Mouse (Mus musculus) macrophage (primary cell): ENCODE results near the gene Gtf2h3. TPM values are rescaled to one million over a fixed set of nuclear protein-coding genes. Genes with fewer than 3 reads are reported as not detected.
"Not testable (repeated sequence)": the region's sequence is repeated elsewhere in the genome, so short reads cannot be mapped to it uniquely, and the experiment has no call there.

Source experiments
- H3K27ac ChIP-seq: fragments of 350-480 bp; formaldehyde crosslinking; 2 replicates; pipeline ENCODE4 v1.9.0; 2021
- H3K36me3 ChIP-seq: fragments of 350-480 bp; formaldehyde crosslinking; 2 replicates; pipeline ENCODE4 v1.9.0; 2021; ENCODE audit errors: inconsistent target
- H3K4me3 ChIP-seq: fragments of 350-480 bp; formaldehyde crosslinking; 2 replicates; pipeline ENCODE4 v1.9.0; 2021; ENCODE audit errors: inconsistent target
- H3K79me2 ChIP-seq: fragments of 350-480 bp; formaldehyde crosslinking; 2 replicates; pipeline ENCODE4 v1.9.0; 2021; ENCODE audit errors: inconsistent target
- WGBS: methylation state at CpG from one replicate; pipeline ENCODE4 v1.1.7; 2026; ENCODE audit warnings: inconsistent platforms; ENCODE audit not compliant: missing documents; 5-methylcytosine and 5-hydroxymethylcytosine counted together
- polyA plus RNA-seq: library from polyadenylated mRNA; stranded (reverse); fragments of 250-400 nt; gene quantifications from 3 replicates; pipeline ENCODE4 v1.2.4, GENCODE M21; 2018; ENCODE audit warnings: inconsistent platforms

The Gtf2h3 gene
- polyA plus RNA-seq, 1 experiment from 2014 or later = 10.6 TPM

GRCm38 (mm10) chr5:124550737-124551136, 28.2 kb upstream of the Gtf2h3 start:
- H3K36me3 ChIP-seq = peaks cover 33% of the 10 kb centered on the region
- peaks cover 41% of the 10 kb centered on the region for H3K79me2 ChIP-seq
- WGBS = 100% methylated on average over 1 of the region's 4 CpGs
- H3K4me3 ChIP-seq, H3K27ac ChIP-seq: not testable (repeated sequence)

GRCm38 (mm10) chr5:124551349-124552093, 27.4 kb upstream of the Gtf2h3 start:
- 40% methylated on average over 5 of the region's 5 CpGs for WGBS
- H3K36me3 ChIP-seq = peaks cover 33% of the 10 kb centered on the region
- H3K4me3 ChIP-seq = peak overlapping the region; percentile 71
- H3K79me2 ChIP-seq = peaks cover 33% of the 10 kb centered on the region
- H3K27ac ChIP-seq = peak overlapping the region; percentile 38

- H3K36me3 ChIP-seq = peaks cover 35% of the 10 kb centered on the region
- WGBS = 11% methylated on average over 9 of the region's 9 CpGs
- peaks cover 27% of the 10 kb centered on the region for H3K79me2 ChIP-seq
- H3K4me3 ChIP-seq = peak overlapping the region; percentile 71
- peak overlapping the region; percentile 38 for H3K27ac ChIP-seq
Observed at GRCm38 (mm10) chr5:124552094-124552472, 26.9 kb upstream of the Gtf2h3 start.

DNA sequence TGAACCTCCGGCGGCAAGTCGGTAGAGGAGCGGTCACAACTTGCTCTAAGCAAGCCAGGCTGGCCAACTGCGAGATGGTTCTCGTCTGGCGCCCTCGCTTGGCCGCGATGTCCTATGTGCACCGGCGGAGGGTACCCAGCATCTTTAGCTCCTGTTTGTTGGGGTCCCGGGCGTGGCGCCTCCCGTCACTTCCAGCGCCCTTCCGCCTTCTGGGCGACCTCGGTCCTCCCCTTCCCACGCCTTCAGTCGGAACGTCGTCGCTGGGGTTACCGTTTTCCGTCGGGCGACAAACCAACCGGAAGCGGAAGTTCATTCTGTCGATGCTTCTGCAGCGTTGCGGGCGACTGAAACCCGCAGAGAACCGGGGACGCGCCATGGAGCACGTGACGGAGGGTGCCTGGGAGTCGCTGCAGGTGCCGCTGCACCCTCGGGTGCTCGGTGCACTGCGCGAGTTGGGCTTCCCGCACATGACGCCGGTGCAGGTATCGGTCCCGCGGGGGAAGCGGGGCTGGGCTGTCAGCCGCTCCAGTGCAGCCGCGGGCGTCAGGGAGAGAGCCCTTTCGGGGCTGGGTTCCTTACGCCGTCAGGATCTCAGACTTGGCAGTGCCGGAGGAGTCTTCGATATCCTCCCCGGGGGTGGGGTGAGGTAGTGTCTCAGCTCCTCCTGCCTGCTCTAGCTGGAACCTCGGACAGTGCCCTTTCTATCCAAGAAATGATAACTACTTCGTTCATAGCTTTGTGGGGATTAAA, 26.2 kb upstream of the Gtf2h3 start, which contains the start of gene Ddx55:
Gene Ddx55 (plus strand): TSS at position 307 of the 750 bp plus-strand sequence.
- 2% methylated on average over 56 of the region's 66 CpGs for WGBS
- Histone ChIP-seq H3K79me2 (peaks cover 21% of the 10 kb centered on the region), H3K36me3 (peaks cover 33% of the 10 kb centered on the region), H3K4me3 (peak within 1 kb of the TSS; percentile 71), H3K27ac (peak within 1 kb of the TSS; percentile 38)

DNA sequence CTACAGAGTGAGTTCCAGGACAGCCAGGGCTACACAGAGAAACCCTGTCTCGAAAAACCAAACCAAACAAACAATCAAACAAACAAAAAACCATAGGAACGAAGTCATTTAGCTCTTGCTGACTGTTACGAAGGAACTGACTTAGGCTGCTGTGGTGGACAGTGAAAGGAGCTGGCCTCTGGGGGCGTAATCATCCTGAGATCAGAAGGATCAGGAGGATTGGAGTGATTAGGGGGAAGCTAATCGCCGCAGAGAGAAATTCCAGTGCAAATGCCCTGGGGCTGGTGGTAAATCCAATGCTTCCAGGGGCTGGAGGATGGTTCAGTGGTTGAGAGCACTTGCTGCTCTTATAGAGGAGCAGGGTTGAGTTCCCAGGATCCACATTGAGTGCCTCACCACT, 25.3 kb upstream of the Gtf2h3 start:
- Histone ChIP-seq H3K27ac (no peak overlapping the region), H3K4me3 (peak overlapping the region; percentile 71; the same call in 1 of the 2 replicates), H3K36me3 (peaks cover 32% of the 10 kb centered on the region), H3K79me2 (peaks cover 12% of the 10 kb centered on the region; the same call in 1 of the 2 replicates)
- WGBS = 86% methylated on average over 6 of the region's 6 CpGs

GRCm38 (mm10) chr5:124555145-124555544, 23.8 kb upstream of the Gtf2h3 start:
- H3K27ac ChIP-seq = no peak overlapping the region
- H3K36me3 ChIP-seq = peaks cover 44% of the 10 kb centered on the region; the same call in 1 of the 2 replicates
- H3K4me3 ChIP-seq = no peak overlapping the region
- H3K79me2 ChIP-seq = peaks cover 9% of the 10 kb centered on the region; the same call in 1 of the 2 replicates
- WGBS = 40% methylated on average over 1 of the region's 1 CpGs

GRCm38 (mm10) chr5:124571068-124571467, 7.9 kb upstream of the Gtf2h3 start:
- peaks cover 96% of the 10 kb centered on the region for H3K36me3 ChIP-seq
- 93% methylated on average over 12 of the region's 12 CpGs for WGBS
- no peaks in the 10 kb centered on the region for H3K79me2 ChIP-seq
- no peak overlapping the region for H3K27ac ChIP-seq
- no peak overlapping the region for H3K4me3 ChIP-seq

DNA sequence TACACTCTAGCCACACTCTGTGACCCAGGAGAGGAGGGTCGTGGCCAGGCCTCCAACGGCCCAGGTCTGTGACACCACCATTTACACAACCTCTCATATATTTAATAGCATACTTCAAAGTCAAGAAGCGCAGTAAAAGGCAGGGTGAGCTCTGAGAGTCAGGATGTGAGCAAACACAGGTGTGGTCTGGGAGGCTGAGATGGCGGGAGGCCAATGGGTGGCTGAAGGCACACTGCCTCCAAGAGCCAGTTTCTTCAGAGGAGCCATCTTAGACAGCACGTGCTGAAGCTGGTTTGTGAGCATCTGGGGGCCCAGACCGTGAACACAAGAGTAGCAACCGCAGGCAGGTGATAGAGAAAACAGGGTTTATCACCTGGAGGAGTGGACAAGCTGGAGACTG, 3.5 kb upstream of the Gtf2h3 start:
- WGBS = 94% methylated on average over 6 of the region's 7 CpGs
- Histone ChIP-seq H3K27ac (no peak overlapping the region), H3K4me3 (no peak overlapping the region), H3K79me2 (peaks cover 21% of the 10 kb centered on the region; the same call in 1 of the 2 replicates), H3K36me3 (peaks cover 60% of the 10 kb centered on the region)

DNA sequence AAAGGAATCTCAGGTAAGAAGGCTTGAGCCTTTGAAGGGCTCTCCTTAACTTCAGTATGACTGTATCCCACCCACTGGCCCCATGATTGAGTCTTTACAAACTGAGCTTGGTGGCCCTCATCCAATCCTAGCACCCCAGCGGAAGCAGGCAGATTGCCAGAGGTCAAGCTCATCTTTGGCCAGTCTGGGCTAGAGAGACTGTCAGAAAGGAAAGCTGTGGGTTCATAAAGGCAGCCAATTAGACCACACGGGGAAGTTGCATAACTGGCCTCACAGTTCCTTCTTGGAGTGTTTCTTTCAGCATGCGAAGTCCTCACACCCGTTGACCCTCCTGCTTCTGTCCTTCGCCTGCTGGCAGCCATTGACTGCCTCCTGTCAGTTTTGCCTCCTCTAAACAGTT, 3.6 kb downstream of the Gtf2h3 start:
- WGBS = 0% methylated on average over 4 of the region's 5 CpGs

DNA sequence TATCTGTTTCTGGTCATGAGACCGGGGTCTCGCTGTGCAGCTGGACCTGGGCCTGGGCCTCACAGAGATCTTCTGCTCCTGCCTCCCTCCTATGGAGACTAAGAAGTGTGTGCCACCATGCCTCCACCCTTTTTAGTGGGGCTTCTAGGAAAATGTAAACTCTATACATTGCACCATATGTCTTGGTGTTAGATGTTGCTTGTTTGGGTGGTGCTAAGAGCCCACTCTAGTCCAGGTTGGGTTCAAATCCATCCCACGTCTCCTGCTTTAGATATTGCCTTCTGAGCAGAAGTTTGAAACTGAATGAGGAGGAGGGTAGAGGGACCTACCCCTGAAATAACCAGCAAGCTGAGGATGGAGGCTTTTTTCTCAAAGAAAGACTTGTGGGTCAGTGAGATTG, 13.8 kb downstream of the Gtf2h3 start:
- WGBS = 85% methylated on average over 3 of the region's 3 CpGs
- no peaks in the 10 kb centered on the region for H3K36me3 ChIP-seq

More for the DNA sequence above, 3.6 kb downstream of the Gtf2h3 start:
- Histone ChIP-seq H3K4me3 (no peak overlapping the region), H3K79me2 (peaks cover 19% of the 10 kb centered on the region; the same call in 1 of the 2 replicates), H3K27ac (no peak overlapping the region), H3K36me3 (no peaks in the 10 kb centered on the region; the same call in 1 of the 2 replicates)

DNA sequence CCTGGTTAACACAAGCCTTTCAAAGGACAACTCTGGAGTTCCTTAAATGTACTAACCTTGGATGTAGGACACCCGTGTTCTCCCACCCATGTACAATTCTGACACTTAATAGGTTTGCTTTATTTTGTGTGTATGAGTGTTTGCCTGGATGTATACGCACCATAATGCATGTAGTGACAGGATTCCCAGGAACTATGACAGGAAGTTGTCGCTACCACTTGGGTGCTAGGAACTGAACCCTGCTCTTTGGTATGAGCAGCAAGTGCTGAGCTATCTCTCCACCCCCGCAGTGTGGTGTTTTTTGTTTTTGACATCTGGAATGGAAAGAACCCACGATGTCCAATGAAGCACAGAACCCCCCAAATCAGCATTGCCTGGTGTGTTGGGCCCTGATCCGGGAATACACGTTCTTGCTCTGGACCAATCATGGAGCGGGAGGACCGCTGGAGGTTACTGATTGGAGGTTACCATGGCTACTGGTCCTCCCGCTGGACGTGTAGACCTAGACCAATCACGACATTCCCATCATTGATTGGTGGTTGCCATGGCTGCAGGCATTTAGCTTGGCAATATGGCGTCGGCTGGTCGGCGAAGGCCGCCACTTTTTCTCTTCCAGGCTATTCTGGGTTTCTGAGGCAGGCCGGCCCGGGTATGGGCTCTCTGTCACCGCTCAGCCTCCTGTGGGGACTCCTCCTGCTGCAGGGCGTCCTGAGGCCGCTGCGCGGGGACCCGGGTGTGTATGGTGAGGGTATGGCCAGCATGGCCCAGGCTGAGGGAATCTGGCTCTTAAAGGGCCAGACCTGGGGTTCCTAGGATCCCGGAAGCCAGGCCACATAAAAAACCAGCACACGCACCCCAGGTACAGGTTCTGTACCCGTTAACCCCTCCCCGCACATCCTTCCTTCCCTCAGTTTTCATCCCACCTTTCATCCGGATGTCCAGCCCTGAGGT, 19.6 kb downstream of the Gtf2h3 start:
- Histone ChIP-seq H3K27ac (no peak overlapping the region), H3K4me3 (no peak overlapping the region), H3K36me3 (no peaks in the 10 kb centered on the region), H3K79me2 (no peaks in the 10 kb centered on the region)
- WGBS = 33% methylated on average over 30 of the region's 30 CpGs

More for the DNA sequence above, 13.8 kb downstream of the Gtf2h3 start:
- H3K79me2 ChIP-seq = no peaks in the 10 kb centered on the region
- H3K27ac ChIP-seq = no peak overlapping the region
- H3K4me3 ChIP-seq = no peak overlapping the region

DNA sequence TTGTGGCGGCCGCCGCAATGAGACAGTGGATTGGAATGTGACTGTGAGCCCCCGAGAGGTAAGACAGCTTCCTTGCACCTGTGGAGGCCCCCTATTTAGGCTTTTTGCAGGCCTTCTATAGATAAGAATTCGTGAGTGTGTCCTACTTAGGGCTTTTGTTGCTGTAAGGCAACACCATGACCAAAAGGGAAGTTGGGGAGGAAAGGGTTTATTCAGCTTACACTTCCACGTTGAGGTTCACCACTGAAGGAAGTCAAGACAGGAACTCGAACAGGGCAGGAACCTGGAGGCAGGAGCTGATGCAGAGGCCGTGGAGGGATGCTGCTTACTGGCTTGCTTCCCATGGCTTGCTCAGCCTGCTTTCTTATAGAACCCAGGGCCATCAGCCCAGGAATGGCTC, 20.8 kb downstream of the Gtf2h3 start:
- H3K36me3 ChIP-seq, H3K27ac ChIP-seq, H3K79me2 ChIP-seq, H3K4me3 ChIP-seq: not testable (repeated sequence)
- 49% methylated on average over 8 of the region's 8 CpGs for WGBS

DNA sequence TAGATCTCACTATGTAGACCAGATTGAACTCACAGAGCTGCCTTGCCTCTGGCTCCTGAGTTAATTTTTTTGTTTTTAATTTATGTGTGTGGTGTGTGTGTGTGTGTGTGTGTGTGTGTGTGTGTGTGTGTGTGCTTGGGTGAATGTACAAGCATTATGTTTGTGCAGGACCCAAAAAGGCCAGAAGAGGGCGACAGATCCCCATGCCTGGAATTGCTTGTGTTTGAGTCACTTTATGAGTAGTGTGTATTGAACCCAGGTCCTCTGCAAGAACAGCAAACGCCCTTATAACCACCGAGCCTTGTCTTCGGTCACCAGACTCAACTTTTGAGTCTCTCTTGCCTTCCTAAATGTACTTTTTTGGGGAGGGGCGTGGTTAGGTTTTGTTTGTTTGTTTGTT, 23.4 kb downstream of the Gtf2h3 start:
- H3K27ac ChIP-seq = no peak overlapping the region
- no peaks in the 10 kb centered on the region for H3K79me2 ChIP-seq
- H3K36me3 ChIP-seq = no peaks in the 10 kb centered on the region
- WGBS = 74% methylated on average over 5 of the region's 5 CpGs
- no peak overlapping the region for H3K4me3 ChIP-seq

DNA sequence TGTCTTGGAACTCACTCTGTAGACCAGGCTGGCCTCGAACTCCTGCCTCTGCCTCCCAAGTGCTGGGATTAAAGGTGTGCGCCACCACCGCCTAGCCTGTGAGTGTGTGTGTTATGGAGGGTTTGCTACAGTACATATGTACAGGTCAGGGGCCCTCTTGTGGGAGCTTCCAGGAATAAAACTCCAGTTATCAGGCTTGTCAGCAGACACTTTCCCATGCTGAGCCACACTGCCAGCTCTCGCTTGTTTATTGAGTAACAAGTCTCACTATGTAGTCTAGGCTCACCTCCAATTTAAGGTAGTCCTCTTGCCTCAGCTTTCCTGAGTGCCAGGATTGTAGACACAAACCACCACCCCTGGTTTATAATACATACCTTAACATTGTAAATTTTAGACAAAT, 25.4 kb downstream of the Gtf2h3 start:
- Histone ChIP-seq H3K27ac (no peak overlapping the region), H3K79me2 (no peaks in the 10 kb centered on the region), H3K4me3 (no peak overlapping the region), H3K36me3 (no peaks in the 10 kb centered on the region)
- WGBS = 94% methylated on average over 4 of the region's 4 CpGs
